9 mouse cellular contexts compared by ENCODE assay signal in the genomic region with DNA sequence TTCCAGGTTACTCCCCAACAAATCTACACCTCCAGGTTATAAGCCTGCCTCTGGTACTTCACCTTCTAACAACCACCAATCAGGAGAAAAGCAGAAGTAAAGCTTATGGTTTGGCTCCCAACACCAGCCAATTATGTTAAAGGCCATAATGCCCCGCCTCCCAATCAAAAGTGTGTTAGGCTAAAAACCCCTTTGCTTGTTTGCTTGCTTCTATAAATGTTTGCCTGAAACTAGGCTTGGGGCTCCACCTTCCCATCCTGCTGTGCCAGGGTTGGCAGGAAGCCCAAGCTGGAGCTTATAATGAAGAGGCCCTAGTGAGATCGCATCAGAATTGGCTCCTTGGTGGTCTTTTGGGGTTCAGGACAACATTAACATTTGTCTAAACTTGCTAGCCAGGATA. TPM values are rescaled to one million over a fixed set of nuclear protein-coding genes. Genes with fewer than 3 reads are reported as not detected.
A peak's percentile ranks its signal among the peaks of the same experiment; 100 is the strongest.
DNase-seq lines count a peak whose midpoint lies in the region; ATAC-seq and TF ChIP-seq lines count a peak whose summit lies in the region.
"Had no signal": no experiment of that assay in that cellular context is flagged by ENCODE, and none has a peak within 500 bp of the region (broad histone marks: within the 10 kb centered on the region; RNA-seq: fewer than 3 reads in every experiment).

No protein-coding gene starts in this region.

- intact Hi-C loops in heart, postnatal 14 days (cut with DNase I) = no loop called here
- intact Hi-C loops in heart, postnatal 25 days (cut with DNase I) = loop anchor here (5.0 kb wide), 1 partner anchor 47 kb away; no protein-coding TSS in a partner anchor

- H3K9ac ChIP-seq in stomach, postnatal 0 days (ENCODE audit: low read length) = no peak overlapping the region
- H3K9ac ChIP-seq: liver, embryonic 14.5 days had no signal

- TF ChIP-seq CTCF in stomach, postnatal 0 days (IDR thresholded peaks at IDR 0.05; ENCODE audit: low read depth) = no peak

- no peaks in the 10 kb centered on the region for H3K27me3 ChIP-seq in stomach, postnatal 0 days (ENCODE audit: control insufficient read depth, insufficient read depth, low read length)

- 0 out of 2 replicates have a peak, but pooled peaks cover 2% of the 10 kb centered on the region for H3K4me1 ChIP-seq in stomach, postnatal 0 days (replicated peaks; ENCODE audit: control insufficient read depth, insufficient read depth)

- no peak overlapping the region for H3K27ac ChIP-seq in stomach, postnatal 0 days (replicated peaks)
- H3K27ac ChIP-seq: liver, embryonic 14.5 days had no signal

- peak; percentile 45 to 58 for DNase-seq in heart, postnatal 14 days
- DNase-seq in heart, postnatal 25 days (ENCODE audit: low spot score) = no peak
- DNase-seq in testis, postnatal 10 days (ENCODE audit: low spot score) = peak; percentile 55
- no peak for DNase-seq in testis, postnatal 14 days (ENCODE audit: low spot score)
- peak; percentile 63 for DNase-seq in kidney, postnatal 10 days
- peak; percentile 72 for DNase-seq in stomach, postnatal 0 days (ENCODE audit: low spot score)
- no peak for DNase-seq in layer of hippocampus, adult 9-10 months (ENCODE audit: low spot score)
- DNase-seq: cerebellum, adult 2 months had no signal

- no peak overlapping the region for H3K4me2 ChIP-seq in stomach, postnatal 0 days (replicated peaks; ENCODE audit: low read depth)

- no peaks in the 10 kb centered on the region for H3K36me3 ChIP-seq in stomach, postnatal 0 days (ENCODE audit: control insufficient read depth, insufficient read depth, low read length)

- no peak for ATAC-seq in stomach, postnatal 0 days (ENCODE audit: low FRiP score, low TSS enrichment)

- no peak for TF ChIP-seq EP300 in stomach, postnatal 0 days (optimal IDR thresholded peaks at IDR 0.05)

- H3K4me3 ChIP-seq in stomach, postnatal 0 days (ENCODE audit: low read depth, low read length) = no peak overlapping the region

- no peaks in the 10 kb centered on the region for H3K9me3 ChIP-seq in stomach, postnatal 0 days (ENCODE audit: control insufficient read depth, low read length)

- 60% methylated on average over 2 of the region's 2 CpGs for WGBS in stomach, postnatal 0 days

RNA-seq across cellular contexts. Expression of gene Zfp619, which starts 31.8 kb away (rescaled TPM):
- 1 to 10 TPM; 2.1 to 2.3 TPM for total RNA-seq in heart, postnatal 14 days (2021)
- 1 to 10 TPM; 1.8 to 2.2 TPM for total RNA-seq in heart, postnatal 25 days (2021)
- polyA plus RNA-seq in stomach, postnatal 0 days (2015; fragmentation: Nextera tagmentation; extraction: Ambion mirVana) = 0.50 and 0.62 TPM in 2 replicates

Comparison
In these comparisons a context has a peak if more than half of its experiments do, and no peak if none do; other contexts are left out.
1. DNase-seq: peak in heart, postnatal 14 days (2 of 2), testis, postnatal 10 days (single experiment), kidney, postnatal 10 days (single experiment) and stomach, postnatal 0 days (single experiment); none in heart, postnatal 25 days (single experiment), testis, postnatal 14 days (single experiment) and layer of hippocampus, adult 9-10 months (single experiment).